Mouse (Mus musculus) mouse trophoblast stem cell (cell line): ENCODE results near the gene Actl6a.
"Not testable (repeated sequence)": the region's sequence is repeated elsewhere in the genome, so short reads cannot be mapped to it uniquely, and the experiment has no call there.

ENCODE experiments used
- in situ Hi-C, 2 experiments: fragments of 300-500 bp; cut with MseI, MboI; formaldehyde crosslinking; loops; 2 replicates in 1 of 2; 3 replicates in 1 of 2; pipeline ENCODE4 v1.15.1; 2025

Gene Actl6a

DNA sequence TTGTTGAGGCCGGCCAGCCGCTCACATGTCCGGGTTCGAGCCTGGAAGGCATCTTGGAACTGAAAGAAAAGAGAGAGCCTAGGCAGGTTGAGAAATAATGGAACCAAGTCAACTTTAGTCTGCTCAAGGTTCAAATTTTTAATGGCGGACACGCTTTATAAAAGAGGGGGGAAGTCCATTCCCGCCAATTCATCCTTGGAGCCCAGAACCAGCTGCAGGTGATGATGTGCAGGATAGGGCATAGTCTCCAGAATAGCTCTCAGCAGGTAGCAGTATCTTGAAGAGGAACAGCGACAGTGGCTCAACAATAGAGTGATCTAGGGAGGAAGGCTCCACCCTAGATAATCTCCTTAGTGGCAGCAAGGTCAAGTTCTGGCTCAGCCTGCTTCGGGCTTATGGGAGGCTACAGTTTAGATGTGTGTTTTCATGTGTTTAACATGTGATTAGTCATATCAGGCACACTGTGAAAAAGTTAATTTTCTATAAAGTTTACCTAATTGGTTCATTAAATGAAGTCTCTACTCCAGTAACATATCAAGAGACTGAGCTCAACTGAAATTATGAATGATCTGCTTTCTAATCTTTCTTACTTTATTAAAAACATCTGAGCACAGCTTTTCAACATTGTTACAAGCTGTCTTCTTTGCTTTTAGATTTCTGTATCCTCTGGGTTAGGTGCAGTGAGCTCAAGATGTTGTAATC, at the start of gene Actl6a:
TSS of gene Actl6a (plus strand) at position 652 of the 702 bp plus-strand sequence.
- in situ Hi-C loops = not testable (repeated sequence)

DNA sequence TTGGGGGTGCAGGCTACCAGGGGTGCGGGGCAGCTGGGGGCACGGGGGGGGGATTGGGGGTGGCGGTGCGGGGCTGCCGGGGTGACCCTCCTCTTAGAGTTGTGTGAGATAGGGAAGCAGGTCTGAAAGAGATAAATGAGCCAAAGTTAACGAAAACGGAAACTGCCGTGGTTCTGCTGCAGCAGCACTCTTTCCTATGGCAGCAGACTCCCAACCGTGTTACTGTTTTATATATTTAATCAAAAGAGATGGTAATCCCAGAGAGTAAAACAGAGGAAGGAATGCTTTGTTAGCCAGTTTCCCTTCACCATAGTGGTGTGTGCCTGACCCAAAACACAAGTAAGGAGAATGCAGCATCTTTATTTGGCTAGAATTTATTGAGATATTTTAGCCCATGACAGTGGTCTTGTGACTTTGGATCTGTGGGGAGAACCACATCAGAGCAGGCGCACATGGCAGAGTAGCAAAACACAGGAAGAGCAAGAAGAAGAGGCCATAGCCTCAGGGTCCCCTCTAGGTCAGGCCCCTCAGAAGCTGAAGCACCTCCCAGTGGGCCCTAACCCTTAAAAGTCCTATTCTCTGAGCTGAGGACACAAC, 49.6 kb upstream of the Actl6a start:
- in situ Hi-C loops = no loop called here

DNA sequence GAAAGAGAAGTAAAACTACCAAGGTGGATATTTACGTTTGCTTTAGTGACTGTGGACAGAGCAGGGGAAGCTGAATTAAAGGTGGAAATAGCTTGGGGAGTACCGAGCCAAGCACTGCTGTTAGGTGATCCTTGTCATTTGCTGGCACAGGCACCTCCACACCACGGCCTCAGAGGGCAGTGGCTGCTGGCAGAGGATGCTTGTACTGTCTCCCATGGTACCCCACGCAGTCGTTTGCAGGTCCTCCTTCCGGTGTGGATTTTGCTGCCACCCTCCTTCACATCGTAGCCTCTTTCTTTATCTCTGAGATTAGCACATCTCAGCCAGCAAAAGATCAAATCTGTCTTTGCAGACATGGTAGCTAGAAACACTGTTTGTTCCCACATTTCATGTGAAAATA, 47.7 kb upstream of the Actl6a start:
- in situ Hi-C loops = no loop called here

DNA sequence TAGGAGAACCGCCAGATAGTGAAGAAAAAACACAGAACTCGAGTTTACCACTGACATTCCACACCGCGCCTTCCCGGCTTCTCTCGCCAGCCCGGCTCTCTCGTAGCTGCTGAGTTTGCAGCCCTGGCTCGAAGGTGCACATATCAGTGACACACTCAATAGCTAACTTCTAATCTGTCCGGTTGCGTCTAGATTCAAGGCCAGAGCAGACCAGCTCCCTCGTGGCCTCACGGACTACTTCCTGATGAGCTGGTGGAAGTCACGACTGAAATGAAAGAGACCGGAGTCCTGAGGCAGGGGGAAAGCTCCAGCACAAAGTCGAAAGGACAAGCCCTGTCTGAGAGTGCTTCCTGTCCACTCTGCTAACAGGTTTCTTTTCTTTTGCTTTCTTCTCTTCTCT, 47.3 kb upstream of the Actl6a start:
- in situ Hi-C loops = no loop called here

DNA sequence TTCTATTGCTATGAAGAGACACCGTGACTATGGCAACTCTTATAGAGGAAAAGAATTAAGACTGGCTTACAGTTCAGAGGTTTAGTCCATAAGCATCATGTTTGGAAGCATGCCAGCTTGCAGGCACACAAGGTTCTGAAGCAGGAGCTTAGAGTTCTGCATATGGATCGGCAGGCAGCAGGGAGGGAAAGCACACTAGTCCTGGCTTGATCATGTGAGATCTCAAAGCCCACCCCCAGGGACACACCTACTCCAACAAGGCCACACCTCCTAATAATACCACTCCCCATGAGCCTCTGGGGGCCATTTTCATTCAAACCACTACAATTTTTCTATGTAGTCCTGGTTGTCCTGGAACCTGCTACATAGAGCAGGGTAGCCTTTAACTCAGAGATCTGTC, 46.6 kb upstream of the Actl6a start:
- in situ Hi-C loops = no loop called here

DNA sequence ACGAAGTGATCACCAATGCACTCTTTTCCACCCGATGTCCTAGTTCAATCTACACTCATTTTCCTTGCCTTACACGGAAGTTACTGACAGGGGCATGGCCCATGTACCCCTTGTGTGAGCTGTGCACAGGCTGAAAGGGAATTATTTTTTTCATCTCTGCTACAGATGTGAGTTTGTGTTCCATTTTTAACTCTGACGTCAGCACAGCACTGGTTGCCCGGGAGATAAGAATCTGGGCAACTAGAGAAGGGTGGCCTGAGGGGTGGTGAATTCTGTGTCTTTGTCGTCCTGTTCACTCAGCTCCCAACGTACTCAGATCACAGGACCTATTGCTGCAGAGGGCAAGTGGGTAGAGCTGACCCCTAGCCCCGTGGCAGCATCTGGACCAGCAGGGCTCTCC, 45.8 kb upstream of the Actl6a start:
- in situ Hi-C loops = no loop called here

DNA sequence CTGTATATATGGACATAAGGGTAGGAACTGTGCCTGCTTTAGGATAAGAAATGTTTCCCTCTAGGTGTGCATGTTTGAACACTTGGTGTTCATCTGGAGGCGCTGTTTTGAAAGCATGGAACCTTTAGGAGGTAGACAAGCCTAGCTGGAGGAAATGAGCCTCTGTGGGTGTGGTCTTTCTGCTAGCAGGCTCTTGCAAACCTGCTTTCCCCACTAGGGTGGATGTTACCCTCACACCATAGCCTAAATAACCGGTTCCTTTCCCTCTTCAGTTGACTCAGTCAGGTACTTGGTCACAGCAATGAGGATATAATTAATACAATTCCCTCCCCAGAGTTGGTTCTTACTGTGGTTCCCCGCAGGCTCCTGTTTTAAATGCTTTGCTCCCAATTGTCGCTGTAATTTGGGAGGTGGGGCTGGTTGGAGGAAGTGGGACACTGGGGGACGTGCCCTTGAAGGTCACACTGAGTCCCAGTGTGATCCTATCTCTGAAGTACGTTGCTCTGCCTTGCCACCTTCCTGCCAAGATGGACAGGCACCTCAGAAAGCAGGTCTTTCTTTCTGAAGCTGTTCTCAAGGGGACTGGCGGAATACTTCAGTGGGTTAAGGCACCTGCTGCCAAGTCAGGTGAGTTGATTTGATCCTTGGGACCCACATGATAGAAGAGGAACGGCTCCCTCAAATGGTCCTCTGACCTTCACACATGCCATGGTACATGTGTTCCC, 45.1 kb upstream of the Actl6a start:
- in situ Hi-C loops = no loop called here

DNA sequence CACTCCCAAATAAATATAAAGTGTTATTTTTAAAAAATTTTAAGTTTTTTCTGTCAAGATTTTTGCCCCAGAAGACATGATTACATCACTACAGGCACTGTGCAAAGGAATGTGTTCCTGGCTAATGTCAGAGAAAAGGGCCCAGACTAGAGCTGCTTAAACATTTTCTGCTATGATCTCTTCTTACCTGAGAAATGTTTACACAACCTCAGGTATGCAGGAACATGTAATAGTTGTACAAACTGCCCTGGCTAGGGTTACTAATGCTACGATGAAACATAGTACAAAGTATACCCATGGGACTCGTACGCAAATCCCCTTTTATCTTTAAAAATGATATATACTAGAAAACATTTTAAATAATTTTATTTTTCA, 44.6 kb upstream of the Actl6a start:
- in situ Hi-C loops = no loop called here

DNA sequence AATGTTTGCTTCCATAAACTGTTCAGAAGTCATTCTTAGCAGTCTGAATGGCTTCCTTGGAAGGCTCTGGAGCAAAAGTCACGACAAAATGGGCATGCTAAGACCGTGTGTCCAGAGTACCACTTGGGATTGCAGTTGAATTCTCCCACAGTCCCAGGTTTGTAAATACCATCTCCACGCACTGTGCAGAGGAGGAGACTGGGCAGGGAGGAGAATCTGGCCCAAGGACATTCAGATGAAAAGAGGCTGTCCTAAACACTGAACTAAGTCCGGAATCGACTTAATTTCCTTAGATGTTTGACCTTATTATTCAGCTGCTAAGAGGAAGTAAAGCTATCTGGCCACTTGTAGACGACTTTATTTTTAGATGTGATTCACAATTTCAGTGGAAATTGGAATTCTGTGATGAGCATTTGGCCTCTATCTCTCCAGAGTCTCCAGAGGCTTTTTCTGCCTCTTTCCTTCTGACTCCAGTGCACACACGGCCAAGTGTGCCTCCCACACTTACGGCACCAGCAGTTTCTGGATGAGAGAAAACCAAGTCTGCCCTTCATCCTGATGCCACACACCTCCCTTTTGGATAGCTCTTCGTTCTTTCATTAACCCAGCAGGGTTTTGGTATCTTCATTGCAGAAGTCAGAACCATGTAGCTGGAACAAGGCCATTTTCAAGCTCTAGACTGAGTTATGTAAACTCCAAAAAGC, 37.7 kb upstream of the Actl6a start:
- in situ Hi-C loops = no loop called here

DNA sequence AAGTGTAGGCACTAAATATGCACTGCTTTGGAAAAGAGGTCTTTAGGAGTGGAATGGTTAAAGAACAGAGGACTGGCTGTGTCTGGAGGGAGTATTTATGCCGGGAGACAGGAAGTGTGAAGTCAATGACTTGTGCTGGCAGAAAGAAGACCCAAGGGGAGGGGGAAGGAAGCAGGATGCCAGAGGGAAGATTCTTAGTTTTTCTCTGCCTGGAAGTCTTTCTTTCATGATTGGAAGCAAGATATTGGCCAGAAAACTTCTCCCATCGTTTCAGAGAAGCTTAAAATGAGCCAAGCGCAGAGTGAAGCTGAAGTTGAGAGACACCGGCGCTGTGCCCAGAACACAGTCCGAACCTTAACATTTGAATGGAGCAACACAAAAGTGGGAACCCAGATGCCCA, 36.9 kb upstream of the Actl6a start:
- in situ Hi-C loops = no loop called here

DNA sequence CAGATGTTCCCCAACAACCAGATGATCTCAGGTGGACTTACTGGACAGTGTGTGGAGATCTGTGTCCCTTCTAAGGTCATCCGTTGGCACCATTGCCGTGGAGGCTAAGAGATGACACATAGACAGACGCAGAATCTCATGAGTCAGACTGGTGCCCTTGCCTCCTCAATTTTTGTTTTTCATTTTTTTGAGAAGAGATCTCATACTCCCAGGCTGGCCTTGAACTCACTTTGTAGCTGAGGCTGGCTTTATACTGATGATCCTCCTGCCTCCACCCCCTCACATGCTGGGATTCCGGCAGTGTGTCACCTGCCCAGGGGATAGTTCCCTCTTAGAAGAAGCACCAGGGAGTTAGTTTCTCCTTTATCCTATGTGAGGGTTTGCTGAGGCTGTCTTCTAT, 35.9 kb upstream of the Actl6a start:
- in situ Hi-C loops = no loop called here

DNA sequence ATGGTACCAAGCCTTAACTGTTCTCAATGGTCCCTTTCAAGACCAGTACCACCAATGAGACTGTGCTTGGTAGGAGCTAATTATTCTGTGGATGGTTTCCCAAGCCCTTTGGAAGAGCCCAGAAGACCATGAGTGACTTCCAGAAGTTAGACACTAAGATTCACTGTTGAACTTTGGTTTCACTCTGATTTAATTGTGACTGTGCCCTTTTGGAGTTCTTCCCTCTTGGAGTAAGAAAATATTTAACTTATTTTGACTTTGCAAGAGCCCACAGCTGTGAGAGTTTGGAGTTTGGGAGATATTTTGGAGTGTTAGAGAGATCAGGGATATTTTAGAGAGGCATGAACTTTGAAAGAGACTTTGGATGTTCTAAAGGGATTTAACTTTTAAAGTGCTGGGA, 32.9 kb upstream of the Actl6a start:
- in situ Hi-C loops = no loop called here

DNA sequence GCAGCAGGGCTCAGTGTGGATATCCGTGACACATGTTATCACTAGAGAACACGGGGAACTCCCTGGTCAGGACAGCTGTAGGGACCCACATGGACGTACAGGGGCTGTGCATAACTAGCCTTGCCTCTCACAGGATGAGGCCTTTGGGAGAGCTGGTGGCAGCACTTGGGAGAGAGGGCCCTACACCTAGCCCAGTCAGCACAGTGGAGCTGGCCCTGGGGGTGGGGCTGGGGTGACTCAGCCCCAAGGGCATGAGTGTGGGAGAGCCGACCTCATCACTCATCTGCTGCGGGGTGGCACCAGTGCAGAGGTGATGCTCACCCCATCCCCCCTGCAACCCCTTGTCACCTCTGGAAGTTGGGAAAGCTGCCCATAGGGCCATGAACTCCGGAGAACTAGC, 29.7 kb upstream of the Actl6a start:
- in situ Hi-C loops = no loop called here

DNA sequence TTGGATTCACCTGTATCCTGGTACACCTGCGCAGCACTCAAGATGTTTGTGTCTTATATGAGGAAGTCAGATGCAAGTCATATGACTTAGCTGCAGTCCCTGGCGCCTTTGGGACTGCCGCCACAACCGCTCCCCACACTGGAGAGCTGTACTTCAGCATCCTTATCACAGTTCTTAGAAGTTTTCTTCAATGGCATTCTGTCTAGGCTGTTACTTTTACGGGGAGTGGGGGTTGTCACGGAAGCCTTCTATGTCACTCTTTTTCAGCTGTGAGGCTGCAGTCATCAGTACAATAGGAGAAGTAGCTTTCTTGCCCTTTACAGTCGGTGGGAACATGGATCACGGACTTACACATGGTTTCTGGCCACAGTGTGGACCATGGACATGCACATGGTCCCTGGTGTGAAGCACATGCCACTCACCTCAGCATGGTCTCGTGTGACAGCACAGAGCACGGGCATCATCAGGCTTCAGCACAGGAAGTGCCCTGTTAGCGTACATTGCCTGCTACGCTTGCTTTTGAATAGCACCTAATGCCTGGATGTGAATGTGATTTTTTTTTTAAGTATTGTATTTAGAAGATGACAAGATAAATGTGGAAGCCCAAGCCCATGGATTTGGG, 23.1 kb upstream of the Actl6a start:
- in situ Hi-C loops = no loop called here

DNA sequence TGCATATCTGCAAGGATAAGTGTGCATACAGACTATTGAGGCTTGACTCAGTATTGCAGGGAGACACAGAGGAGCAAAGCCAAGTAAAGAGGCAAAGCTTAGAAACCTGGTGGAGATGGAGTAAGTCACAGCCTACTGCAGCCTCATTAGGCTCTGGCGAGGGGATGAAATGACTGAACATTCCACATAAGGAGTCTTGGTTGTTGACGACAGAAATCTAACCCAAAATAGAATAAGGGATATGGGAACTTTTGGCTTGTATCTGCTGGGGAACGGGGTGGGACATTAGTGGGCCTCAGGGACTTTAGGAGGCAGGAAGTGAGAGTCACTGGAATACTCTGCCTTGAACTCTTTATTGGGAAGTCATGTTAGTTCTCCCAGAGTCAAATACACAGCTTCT, 21.5 kb upstream of the Actl6a start:
- in situ Hi-C loops = no loop called here

DNA sequence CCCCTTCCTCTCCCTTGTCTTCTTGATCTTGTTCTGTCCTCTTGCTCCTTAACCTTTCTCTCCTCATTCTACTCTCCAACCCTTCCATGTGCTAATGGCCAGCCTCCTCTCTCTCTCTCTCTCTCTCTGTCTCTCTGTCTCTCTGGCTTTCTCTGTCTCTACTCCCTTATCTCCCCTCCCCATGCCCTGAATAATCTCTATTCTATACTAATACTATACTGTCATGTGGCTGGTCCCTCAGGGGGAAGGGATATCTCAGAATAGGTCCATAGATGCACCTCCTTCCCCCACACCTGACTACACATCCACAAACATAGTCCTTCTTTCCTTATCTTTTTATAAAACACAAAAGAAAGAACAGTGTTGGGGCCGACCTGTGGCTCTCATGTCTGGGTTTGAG, 19.6 kb upstream of the Actl6a start:
- in situ Hi-C loops = no loop called here

DNA sequence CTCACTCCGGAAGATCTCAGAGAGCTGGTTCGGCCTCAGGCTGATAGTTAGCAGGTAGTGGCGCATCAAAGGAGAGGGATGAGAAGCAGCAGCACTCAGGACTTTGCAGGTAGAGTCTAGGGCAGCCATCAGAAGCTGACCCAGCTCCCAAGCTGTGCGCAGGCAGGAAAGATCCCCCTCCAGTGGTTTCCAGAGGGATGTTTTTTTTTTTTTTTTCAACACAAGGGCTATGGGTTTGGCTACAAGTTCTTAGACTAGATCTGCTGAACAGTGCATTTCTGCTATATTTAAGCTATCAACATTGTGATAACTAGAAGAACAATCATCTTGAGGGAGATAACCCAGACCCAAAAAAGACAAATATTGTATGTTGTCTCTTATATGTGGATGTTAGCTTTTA, 18.9 kb upstream of the Actl6a start:
- in situ Hi-C loops = no loop called here

DNA sequence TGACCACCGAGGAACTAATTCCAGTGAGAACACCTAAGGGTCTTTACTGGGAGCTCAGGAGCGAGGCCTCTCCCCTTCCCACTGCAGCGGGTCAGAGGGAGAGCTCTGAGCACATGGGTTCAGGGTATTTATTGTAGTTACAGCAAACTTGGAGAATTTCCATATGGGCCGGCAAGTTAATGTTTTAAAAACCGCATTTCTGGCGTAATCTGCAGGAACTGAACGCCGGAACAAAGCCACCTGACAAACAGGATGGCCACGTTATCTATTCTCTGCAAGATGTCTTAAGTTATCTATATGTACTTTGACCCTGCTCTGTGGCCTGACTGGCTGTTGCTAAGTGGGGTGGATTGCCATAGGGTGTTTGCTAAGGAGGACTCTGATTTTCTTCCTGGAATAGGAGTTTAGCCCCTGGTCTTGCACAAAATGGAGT, 16.5 kb upstream of the Actl6a start:
- in situ Hi-C loops = no loop called here

DNA sequence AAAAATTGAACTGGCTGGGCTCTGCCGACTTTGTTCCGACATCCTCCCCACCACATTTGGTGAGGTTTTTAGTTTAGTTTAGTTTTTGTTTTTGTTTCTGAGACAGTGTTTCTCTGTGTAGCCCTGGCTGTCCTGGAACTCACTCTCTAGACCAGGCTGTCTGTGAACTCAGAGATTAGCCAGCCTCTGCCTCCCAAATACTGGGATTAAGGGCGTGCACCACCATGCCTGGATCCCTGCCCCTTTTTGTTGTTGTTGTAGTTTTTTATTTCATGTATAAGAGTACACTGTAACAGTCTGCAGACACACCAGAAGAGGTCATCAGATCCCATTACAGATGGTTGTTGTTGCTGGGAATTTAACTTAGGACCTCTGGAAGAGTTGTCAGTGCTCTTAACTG, 16.1 kb upstream of the Actl6a start:
- in situ Hi-C loops = loop anchor here in 1 of 2 experiments (10.0 kb wide), 1 partner anchor 75 kb away; the partner anchor contains the start of gene Gnb4

DNA sequence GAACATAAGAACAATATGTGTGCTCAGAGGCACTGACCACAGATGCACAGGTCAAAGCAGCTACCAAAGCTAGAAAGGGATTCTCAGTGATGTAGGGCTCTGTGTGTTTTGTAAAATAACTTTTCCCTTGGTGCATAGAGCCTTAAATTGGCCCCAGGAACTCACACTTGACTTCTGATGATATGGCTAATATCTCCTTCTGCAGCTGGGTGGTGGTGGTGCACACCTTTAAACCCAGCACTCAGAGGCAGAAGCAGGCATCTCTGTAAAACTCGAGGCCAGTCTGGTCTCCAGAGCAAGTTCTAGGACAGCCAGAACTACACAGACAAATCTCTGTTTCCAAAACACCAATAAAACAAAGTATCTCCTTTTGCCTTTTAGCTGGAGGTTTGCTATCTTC, 15.2 kb upstream of the Actl6a start:
- in situ Hi-C loops = loop anchor here in 1 of 2 experiments (10.0 kb wide), 1 partner anchor 76 kb away; the partner anchor contains the start of gene Gnb4

DNA sequence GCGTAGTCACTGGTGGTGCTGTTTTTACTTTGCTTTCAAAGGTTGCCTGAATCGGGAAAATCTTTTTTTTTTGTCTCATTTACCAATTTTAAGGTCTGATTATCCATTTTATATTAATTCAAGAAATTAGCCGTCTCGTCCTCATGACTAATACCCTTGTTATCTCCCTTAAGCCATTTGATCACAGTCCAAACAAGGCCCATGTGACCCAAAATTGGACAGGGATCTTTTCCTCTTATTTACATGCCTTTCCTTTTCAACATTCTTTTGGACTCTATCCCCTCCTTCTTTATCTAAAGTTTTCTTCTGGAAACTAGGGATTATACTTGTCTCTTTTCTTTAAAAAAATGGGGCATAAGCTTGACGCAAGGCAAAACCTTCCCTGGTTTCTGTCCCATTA, 14.3 kb upstream of the Actl6a start:
- in situ Hi-C loops = loop anchor here in 1 of 2 experiments (10.0 kb wide), 1 partner anchor 77 kb away; the partner anchor contains the start of gene Gnb4

DNA sequence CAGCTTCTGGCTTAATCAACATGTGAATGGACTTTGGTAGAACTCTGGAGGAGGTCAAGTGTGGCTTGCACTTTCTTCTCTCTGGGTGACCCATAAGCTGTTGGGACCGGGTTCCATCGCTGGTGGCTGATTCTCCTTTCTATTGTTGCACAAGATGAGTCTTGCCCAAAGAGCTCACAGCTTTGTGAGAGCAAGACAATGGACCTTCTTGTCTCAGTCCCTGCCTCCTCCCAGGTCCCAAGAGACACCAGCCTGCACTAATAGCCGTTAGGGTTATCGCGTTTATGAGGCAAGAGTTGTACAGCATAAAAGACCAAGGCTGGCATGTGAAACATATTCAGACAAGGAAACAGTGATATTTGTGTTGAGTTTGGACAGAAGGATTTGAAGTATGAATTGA, 11.9 kb upstream of the Actl6a start:
- in situ Hi-C loops = loop anchor here in 1 of 2 experiments (10.0 kb wide), 1 partner anchor 79 kb away; the partner anchor contains the start of gene Gnb4
